ENCODE assay signal across 8 mouse cellular contexts in genomic region chr5:123397786-123398185, GRCm38 (mm10). TPM values are rescaled to one million over a fixed set of nuclear protein-coding genes. Genes with fewer than 3 reads are reported as not detected.
DNase-seq lines count a peak whose midpoint lies in the region; ATAC-seq lines count a peak whose summit lies in the region.

No protein-coding gene starts in this region.

- no peaks in the 10 kb centered on the region for H3K36me3 ChIP-seq in forebrain, embryonic 12.5 days (replicated peaks)
- H3K36me3 ChIP-seq in intestine, embryonic 16.5 days (ENCODE audit: control insufficient read depth, insufficient read depth, low read length), result no peaks in the 10 kb centered on the region
- no peaks in the 10 kb centered on the region for H3K36me3 ChIP-seq in midbrain, embryonic 14.5 days (ENCODE audit: control insufficient read depth, insufficient read depth, low read length)

- H3K27me3 ChIP-seq in forebrain, embryonic 12.5 days, result no peaks in the 10 kb centered on the region
- H3K27me3 ChIP-seq in intestine, embryonic 16.5 days (replicated peaks; ENCODE audit: control insufficient read depth, insufficient read depth, low read length), result no peaks in the 10 kb centered on the region
- no peaks in the 10 kb centered on the region for H3K27me3 ChIP-seq in midbrain, embryonic 14.5 days (ENCODE audit: control insufficient read depth, insufficient read depth, low read length)

- H3K4me1 ChIP-seq in forebrain, embryonic 12.5 days, result peaks cover 37% of the 10 kb centered on the region
- peaks cover 40% of the 10 kb centered on the region for H3K4me1 ChIP-seq in intestine, embryonic 16.5 days (ENCODE audit: control insufficient read depth, insufficient read depth, low read length)
- H3K4me1 ChIP-seq in midbrain, embryonic 14.5 days (ENCODE audit: control insufficient read depth, insufficient read depth, low read length), result peaks cover 31% of the 10 kb centered on the region

- peak overlapping the region; percentile 91 for H3K4me2 ChIP-seq in forebrain, embryonic 12.5 days
- H3K4me2 ChIP-seq in intestine, embryonic 16.5 days (ENCODE audit: low read depth, low read length), result peak overlapping the region; percentile 76
- H3K4me2 ChIP-seq in midbrain, embryonic 14.5 days (ENCODE audit: low read length), result peak overlapping the region; percentile 69

- 86% methylated on average over 11 of the region's 11 CpGs for WGBS in forebrain, embryonic 12.5 days
- 66% methylated on average over 11 of the region's 11 CpGs for WGBS in intestine, embryonic 16.5 days
- WGBS in midbrain, embryonic 14.5 days, result 90% methylated on average over 11 of the region's 11 CpGs

- H3K9ac ChIP-seq in forebrain, embryonic 12.5 days, result no peak overlapping the region
- peak overlapping the region; percentile 39; the same call in 1 of the 2 replicates for H3K9ac ChIP-seq in intestine, embryonic 16.5 days (ENCODE audit: low read depth, low read length)
- H3K9ac ChIP-seq in midbrain, embryonic 14.5 days (replicated peaks; ENCODE audit: low read length), result peak overlapping the region; percentile 88; the same call in 1 of the 2 replicates

- H3K27ac ChIP-seq in forebrain, embryonic 12.5 days, result no peak overlapping the region
- 0 out of 2 replicates have a peak overlapping the region, but pooled peaks have one; percentile 13 for H3K27ac ChIP-seq in intestine, embryonic 16.5 days (ENCODE audit: low read length)
- H3K27ac ChIP-seq in midbrain, embryonic 14.5 days (replicated peaks; ENCODE audit: low read depth, low read length), result no peak overlapping the region

- DNase-seq in right cerebral cortex, adult 18-20 months, result peak; percentile 21
- DNase-seq in right cerebral cortex, postnatal 25 days, result no peak
- no peak for DNase-seq in midbrain, embryonic 14.5 days
- no peak for DNase-seq in layer of hippocampus, postnatal 36 days
- no peak for DNase-seq in embryo, embryonic 11 days
- DNase-seq in adipocyte (ENCODE audit: low spot score), result no peak

- 0 out of 2 replicates have a peak overlapping the region, but pooled peaks have one; percentile 2 for H3K4me3 ChIP-seq in forebrain, embryonic 12.5 days (replicated peaks)
- H3K4me3 ChIP-seq in intestine, embryonic 16.5 days (ENCODE audit: low read length), result peak overlapping the region; percentile 98
- peak overlapping the region; percentile 95 for H3K4me3 ChIP-seq in midbrain, embryonic 14.5 days (replicated peaks; ENCODE audit: low read depth, low read length)

- H3K9me3 ChIP-seq in forebrain, embryonic 12.5 days, result no peaks in the 10 kb centered on the region
- no peaks in the 10 kb centered on the region for H3K9me3 ChIP-seq in intestine, embryonic 16.5 days (ENCODE audit: control insufficient read depth, low read length)
- no peaks in the 10 kb centered on the region for H3K9me3 ChIP-seq in midbrain, embryonic 14.5 days (ENCODE audit: control insufficient read depth, low read length)

- no peak for ATAC-seq in forebrain, embryonic 12.5 days (ENCODE audit: low FRiP score)
- ATAC-seq in intestine, embryonic 16.5 days, result no peak
- no peak for ATAC-seq in midbrain, embryonic 14.5 days (ENCODE audit: low FRiP score, low TSS enrichment)

RNA-seq across cellular contexts. Expression of gene Mlxip, which starts 3.2 kb away (rescaled TPM):
- polyA plus RNA-seq in forebrain, embryonic 12.5 days (2016; fragmentation: Nextera tagmentation; extraction: Ambion mirVana), result 19.0 and 19.8 TPM in 2 replicates
- polyA plus RNA-seq in intestine, embryonic 16.5 days (2015; fragmentation: Nextera tagmentation; extraction: Ambion mirVana), result 16.6 and 21.0 TPM in 2 replicates
- polyA plus RNA-seq in midbrain, embryonic 14.5 days (2014; fragmentation: Nextera tagmentation; extraction: Ambion mirVana), result 18.7 and 23.0 TPM in 2 replicates
- total RNA-seq in layer of hippocampus, postnatal 36 days (2021), result 10 to 100 TPM; 19.3 to 21.3 TPM

RNA-seq across cellular contexts. Expression of gene Bcl7a, which starts 54.2 kb away (rescaled TPM):
- polyA plus RNA-seq in forebrain, embryonic 12.5 days (2016; fragmentation: Nextera tagmentation; extraction: Ambion mirVana), result 64.4 and 66.5 TPM in 2 replicates
- polyA plus RNA-seq in intestine, embryonic 16.5 days (2015; fragmentation: Nextera tagmentation; extraction: Ambion mirVana), result 12.8 and 13.0 TPM in 2 replicates
- 42.4 and 44.0 TPM in 2 replicates for polyA plus RNA-seq in midbrain, embryonic 14.5 days (2014; fragmentation: Nextera tagmentation; extraction: Ambion mirVana)
- total RNA-seq in layer of hippocampus, postnatal 36 days (2021), result 10 to 100 TPM; 61.7 to 66.0 TPM

Comparison
In these comparisons a context has a peak if more than half of its experiments do, and no peak if none do; other contexts are left out.
1. H3K4me3 ChIP-seq: peak in every context shown above with its lines; median percentile 98 in intestine, embryonic 16.5 days; 95 in midbrain, embryonic 14.5 days; 2 in forebrain, embryonic 12.5 days.